ENCODE assay signal across 23 mouse cellular contexts in the genomic region with DNA sequence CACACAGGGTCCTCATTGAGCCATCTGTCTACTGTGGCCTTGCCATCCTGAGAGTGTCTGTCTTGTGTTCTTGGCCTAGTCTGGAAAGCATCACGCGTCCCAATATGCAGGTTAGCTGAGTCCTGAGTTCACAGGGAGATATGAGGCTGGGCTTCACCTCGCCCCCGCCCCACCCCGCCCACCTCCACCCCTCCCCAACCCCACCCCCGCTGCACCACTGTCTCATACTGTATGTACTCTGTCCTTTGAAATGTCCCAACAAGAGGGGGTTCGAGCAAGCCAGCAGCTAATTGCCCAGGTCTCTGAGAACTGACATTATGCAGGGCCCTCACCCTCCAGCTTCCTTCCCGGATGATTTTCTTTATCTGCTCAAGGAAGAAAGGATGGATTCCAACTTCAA. TPM values are rescaled to one million over a fixed set of nuclear protein-coding genes. Genes with fewer than 3 reads are reported as not detected.
DNase-seq lines count a peak whose midpoint lies in the region; ATAC-seq lines count a peak whose summit lies in the region.
"Had no signal": no experiment of that assay in that cellular context is flagged by ENCODE, and none has a peak within 500 bp of the region (broad histone marks: within the 10 kb centered on the region; RNA-seq: fewer than 3 reads in every experiment).

No protein-coding gene starts in this region.

- peak; percentile 53; the same call in 1 of the 2 replicates for ATAC-seq in liver, embryonic 12.5 days
- no peak for ATAC-seq in midbrain, embryonic 15.5 days (replicated peaks)
- ATAC-seq: forebrain, embryonic 13.5 days; forebrain, embryonic 16.5 days; hindbrain, postnatal 0 days; Patski had no signal

- H3K4me3 ChIP-seq in heart, embryonic 10.5 days, result no peak overlapping the region
- H3K4me3 ChIP-seq in liver, embryonic 12.5 days, result no peak overlapping the region
- H3K4me3 ChIP-seq in limb, embryonic 10.5 days, result no peak overlapping the region
- no peak overlapping the region for H3K4me3 ChIP-seq in midbrain, embryonic 15.5 days
- H3K4me3 ChIP-seq: forebrain, embryonic 10.5 days; forebrain, embryonic 13.5 days; heart, embryonic 12.5 days; heart, embryonic 15.5 days; hindbrain, embryonic 10.5 days had no signal

- H3K9ac ChIP-seq in liver, embryonic 12.5 days, result no peak overlapping the region
- H3K9ac ChIP-seq in midbrain, embryonic 15.5 days, result no peak overlapping the region
- H3K9ac ChIP-seq: forebrain, embryonic 13.5 days; heart, embryonic 12.5 days; heart, embryonic 15.5 days; hindbrain, embryonic 14.5 days had no signal

- H3K27me3 ChIP-seq in heart, embryonic 10.5 days (ENCODE audit: insufficient read depth, poor library complexity, severe bottlenecking), result peaks cover 47% of the 10 kb centered on the region
- peaks cover 10% of the 10 kb centered on the region for H3K27me3 ChIP-seq in liver, embryonic 12.5 days (replicated peaks)
- peaks cover 91% of the 10 kb centered on the region for H3K27me3 ChIP-seq in limb, embryonic 10.5 days (ENCODE audit: low read depth, poor library complexity, severe bottlenecking)
- peaks cover 15% of the 10 kb centered on the region for H3K27me3 ChIP-seq in midbrain, embryonic 15.5 days (replicated peaks)
- H3K27me3 ChIP-seq: CH12.LX; heart, embryonic 12.5 days; Patski had no signal

- 44% methylated on average over 8 of the region's 8 CpGs for WGBS in heart, embryonic 10.5 days
- WGBS in liver, embryonic 12.5 days (ENCODE audit: insufficient replicate concordance), result 43% methylated on average over 8 of the region's 8 CpGs
- 34% methylated on average over 8 of the region's 8 CpGs for WGBS in limb, embryonic 10.5 days
- 84% methylated on average over 8 of the region's 8 CpGs for WGBS in midbrain, embryonic 15.5 days

- no peak overlapping the region for H3K27ac ChIP-seq in heart, embryonic 10.5 days
- H3K27ac ChIP-seq in liver, embryonic 12.5 days, result no peak overlapping the region
- H3K27ac ChIP-seq in limb, embryonic 10.5 days, result no peak overlapping the region
- no peak overlapping the region for H3K27ac ChIP-seq in midbrain, embryonic 15.5 days
- H3K27ac ChIP-seq: forebrain, embryonic 10.5 days; forebrain, embryonic 13.5 days; heart, embryonic 15.5 days; hindbrain, embryonic 10.5 days; hindbrain, embryonic 14.5 days; hindbrain, postnatal 0 days had no signal

- H3K4me2 ChIP-seq in liver, embryonic 12.5 days, result peak overlapping the region; percentile 21; the same call in 1 of the 2 replicates
- no peak overlapping the region for H3K4me2 ChIP-seq in midbrain, embryonic 15.5 days
- H3K4me2 ChIP-seq: forebrain, embryonic 13.5 days; heart, embryonic 12.5 days; heart, embryonic 15.5 days; hindbrain, embryonic 14.5 days had no signal

- no peaks in the 10 kb centered on the region for H3K36me3 ChIP-seq in heart, embryonic 10.5 days
- H3K36me3 ChIP-seq in liver, embryonic 12.5 days, result no peaks in the 10 kb centered on the region
- no peaks in the 10 kb centered on the region for H3K36me3 ChIP-seq in limb, embryonic 10.5 days
- no peaks in the 10 kb centered on the region for H3K36me3 ChIP-seq in midbrain, embryonic 15.5 days (replicated peaks)
- H3K36me3 ChIP-seq: forebrain, embryonic 10.5 days; heart, embryonic 12.5 days; heart, embryonic 15.5 days; hindbrain, embryonic 10.5 days had no signal

- DNase-seq in heart, adult 11 months, result peak; percentile 71
- no peak for DNase-seq in heart, embryonic 10.5 days (ENCODE audit: low spot score)
- no peak for DNase-seq in liver
- peak; percentile 29 for DNase-seq in limb, embryonic 10.5 days (ENCODE audit: low spot score)
- DNase-seq in B cell, adult 2 months, result no peak
- no peak for DNase-seq in thymus, postnatal 4 days
- DNase-seq: cerebellum, adult 18-20 months; cerebellum, adult 9-10 months; cerebellum, postnatal 14 days; gastrocnemius, postnatal 10 days; heart, postnatal 10 days had no signal

- H3K9me3 ChIP-seq in heart, embryonic 10.5 days, result no peaks in the 10 kb centered on the region
- H3K9me3 ChIP-seq in liver, embryonic 12.5 days (replicated peaks), result no peaks in the 10 kb centered on the region
- H3K9me3 ChIP-seq in limb, embryonic 10.5 days (replicated peaks), result no peaks in the 10 kb centered on the region
- no peaks in the 10 kb centered on the region for H3K9me3 ChIP-seq in midbrain, embryonic 15.5 days
- H3K9me3 ChIP-seq: forebrain, embryonic 10.5 days; forebrain, embryonic 13.5 days; heart, embryonic 12.5 days; heart, embryonic 15.5 days; hindbrain, embryonic 10.5 days had no signal

- peaks cover 31% of the 10 kb centered on the region for H3K4me1 ChIP-seq in heart, embryonic 10.5 days
- peaks cover 31% of the 10 kb centered on the region for H3K4me1 ChIP-seq in liver, embryonic 12.5 days
- H3K4me1 ChIP-seq in limb, embryonic 10.5 days, result peaks cover 46% of the 10 kb centered on the region
- 0 out of 2 replicates have a peak, but pooled peaks cover 3% of the 10 kb centered on the region for H3K4me1 ChIP-seq in midbrain, embryonic 15.5 days

RNA-seq across cellular contexts. Expression of a gene that starts 10.1 kb away (rescaled TPM):
- polyA plus RNA-seq in heart, embryonic 10.5 days (2016; fragmentation: Nextera tagmentation; extraction: Ambion mirVana), result 6.1 and 10.9 TPM in 2 replicates
- polyA plus RNA-seq in liver, embryonic 12.5 days (2016; fragmentation: Nextera tagmentation; extraction: Ambion mirVana), result 3.0 and 3.8 TPM in 2 replicates
- polyA plus RNA-seq in limb, embryonic 10.5 days (2016; fragmentation: Nextera tagmentation; extraction: Ambion mirVana), result 19.6 and 22.1 TPM in 2 replicates
- 8.9 and 9.5 TPM in 2 replicates for polyA plus RNA-seq in midbrain, embryonic 15.5 days (2015; fragmentation: Nextera tagmentation; extraction: Ambion mirVana)

Comparison
In these comparisons a context has a peak if more than half of its experiments do, and no peak if none do; other contexts are left out.
1. DNase-seq: peak in heart, adult 11 months (single experiment) and limb, embryonic 10.5 days (single experiment); none in heart, embryonic 10.5 days (single experiment), liver (single experiment), B cell, adult 2 months (0 of 2) and thymus, postnatal 4 days (single experiment).